8 mouse cellular contexts compared by ENCODE assay signal in genomic region chr9:103365290-103366247, GRCm38 (mm10). TPM values are rescaled to one million over a fixed set of nuclear protein-coding genes. Genes with fewer than 3 reads are reported as not detected.
DNase-seq lines count a peak whose midpoint lies in the region; ATAC-seq and TF ChIP-seq lines count a peak whose summit lies in the region.

TSS of gene Cdv3 (minus strand) at chr9:103365840.

- H3K4me1 ChIP-seq in bone marrow macrophage, adult 2 months (ENCODE audit: control insufficient read depth, insufficient read depth, low read length): peaks cover 27% of the 10 kb centered on the region
- peaks cover 7% of the 10 kb centered on the region; the same call in 1 of the 2 replicates for H3K4me1 ChIP-seq in embryonic fibroblast, embryonic 13.5 days (ENCODE audit: control insufficient read depth, insufficient read depth, low read length)
- H3K4me1 ChIP-seq in kidney, embryonic 14.5 days (ENCODE audit: control insufficient read depth, insufficient read depth, low read length): peaks cover 13% of the 10 kb centered on the region; the same call in 1 of the 2 replicates
- H3K4me1 ChIP-seq in limb, embryonic 15.5 days: peaks cover 19% of the 10 kb centered on the region

- ATAC-seq in kidney, embryonic 14.5 days (ENCODE audit: low FRiP score, low TSS enrichment): peak; percentile 98
- ATAC-seq in limb, embryonic 15.5 days (ENCODE audit: insufficient number of reproducible peaks, low FRiP score, low TSS enrichment, low read depth): peak; percentile 98

- TF ChIP-seq POLR2A in bone marrow macrophage, adult 2 months (IDR thresholded peaks at IDR 0.05; ENCODE audit: borderline replicate concordance, low read depth, low read length): no peak
- peak; percentile 90 for TF ChIP-seq POLR2A in embryonic fibroblast, embryonic 13.5 days (IDR thresholded peaks at IDR 0.05; ENCODE audit: low read depth, low read length)

- H3K27me3 ChIP-seq in kidney, embryonic 14.5 days (ENCODE audit: control insufficient read depth, insufficient read depth, low read length): no peaks in the 10 kb centered on the region
- no peaks in the 10 kb centered on the region for H3K27me3 ChIP-seq in limb, embryonic 15.5 days

- peak within 1 kb of the TSS; percentile 87 for H3K27ac ChIP-seq in bone marrow macrophage, adult 2 months (ENCODE audit: insufficient read depth, low read depth, low read length)
- H3K27ac ChIP-seq in embryonic fibroblast, embryonic 13.5 days (ENCODE audit: insufficient read depth, low read length): peak within 1 kb of the TSS; percentile 97
- H3K27ac ChIP-seq in kidney, embryonic 14.5 days (ENCODE audit: low read depth, low read length): peak within 1 kb of the TSS; percentile 97
- H3K27ac ChIP-seq in limb, embryonic 15.5 days: peak within 1 kb of the TSS; percentile 97

- TF ChIP-seq CTCF in bone marrow macrophage, adult 2 months (IDR thresholded peaks at IDR 0.05; ENCODE audit: low read depth, low read length): no peak
- TF ChIP-seq CTCF in embryonic fibroblast, embryonic 13.5 days (IDR thresholded peaks at IDR 0.05; ENCODE audit: borderline replicate concordance, insufficient read depth, low read length): no peak

- H3K4me2 ChIP-seq in kidney, embryonic 14.5 days (replicated peaks; ENCODE audit: low read depth, low read length): peak within 1 kb of the TSS; percentile 60
- peak within 1 kb of the TSS; percentile 73 for H3K4me2 ChIP-seq in limb, embryonic 15.5 days

- H3K9ac ChIP-seq in kidney, embryonic 14.5 days (ENCODE audit: low read depth, low read length): peak within 1 kb of the TSS; percentile 97
- H3K9ac ChIP-seq in limb, embryonic 15.5 days: peak within 1 kb of the TSS; percentile 98

- WGBS in kidney, embryonic 14.5 days: under 1% methylated on average over 71 of the region's 95 CpGs
- WGBS in limb, embryonic 15.5 days: 3% methylated on average over 90 of the region's 95 CpGs

- H3K4me3 ChIP-seq in bone marrow macrophage, adult 2 months (ENCODE audit: insufficient read depth, low read length): peak within 1 kb of the TSS; percentile 86
- peak within 1 kb of the TSS; percentile 100 for H3K4me3 ChIP-seq in embryonic fibroblast, embryonic 13.5 days (ENCODE audit: insufficient read depth, low read length)
- peak within 1 kb of the TSS; percentile 84 for H3K4me3 ChIP-seq in kidney, embryonic 14.5 days (ENCODE audit: low read length)
- peak within 1 kb of the TSS; percentile 86 for H3K4me3 ChIP-seq in limb, embryonic 15.5 days

- peaks cover 25% of the 10 kb centered on the region; the same call in 1 of the 2 replicates for H3K36me3 ChIP-seq in kidney, embryonic 14.5 days (ENCODE audit: control insufficient read depth, insufficient read depth, low read length)
- peaks cover 11% of the 10 kb centered on the region; the same call in 1 of the 2 replicates for H3K36me3 ChIP-seq in limb, embryonic 15.5 days

- no peaks in the 10 kb centered on the region for H3K9me3 ChIP-seq in kidney, embryonic 14.5 days (ENCODE audit: control insufficient read depth, low read length)
- no peaks in the 10 kb centered on the region for H3K9me3 ChIP-seq in limb, embryonic 15.5 days

- DNase-seq in A20 (ENCODE audit: low read depth, low spot score): peak; percentile 100
- peak; percentile 100 for DNase-seq in heart, adult 9 months (ENCODE audit: low spot score in 2 of 2)
- DNase-seq in monocyte, adult 2 months (ENCODE audit: low read depth in 1 of 2, low spot score in 2 of 2): peak; percentile 99 to 100
- peak; percentile 100 for DNase-seq in spleen, postnatal 36 days (ENCODE audit: low spot score in 2 of 2)

RNA-seq across cellular contexts. Expression of gene Cdv3, which starts in this region (rescaled TPM):
- 87.7 and 93.1 TPM in 2 replicates for polyA plus RNA-seq in bone marrow macrophage, adult 2 months (2012; ENCODE audit: insufficient read depth, insufficient read length, missing spikeins)
- polyA plus RNA-seq in embryonic fibroblast, embryonic 13.5 days (2011; ENCODE audit: insufficient read length, low read depth, missing spikeins): 199 and 208 TPM in 2 replicates
- polyA plus RNA-seq in kidney, embryonic 14.5 days (2014; fragmentation: Nextera tagmentation; extraction: Ambion mirVana): 82.9 and 114 TPM in 2 replicates
- 95.2 and 121 TPM in 2 replicates for polyA plus RNA-seq in limb, embryonic 15.5 days (2015; fragmentation: Nextera tagmentation; extraction: Ambion mirVana)

Comparison
In these comparisons a context has a peak if more than half of its experiments do, and no peak if none do; other contexts are left out.
1. Peak in every context shown above with its lines: DNase-seq, ATAC-seq, H3K4me3 ChIP-seq and H3K27ac ChIP-seq.